Mouse (Mus musculus) forebrain, embryonic 15.5 days (tissue): ENCODE data around the gene Slc10a7. TPM values are rescaled to one million over a fixed set of nuclear protein-coding genes. Genes with fewer than 3 reads are reported as not detected.

Experiments used
- ATAC-seq: fragments of 200-750 bp; cut with Nextera tagmentation; replicated peaks from 2 replicates; pipeline ENCODE4 v1.8.0; 2017; ENCODE audit warnings: mild to moderate bottlenecking, moderate TSS enrichment, moderate library complexity
- H3K27ac ChIP-seq: fragments of 300-500 bp; sonication (generic); replicated peaks from 2 replicates; pipeline ENCODE4 v1.5.1; 2015; ENCODE audit warnings: mild to moderate bottlenecking, inconsistent platforms
- H3K27me3 ChIP-seq: fragments of 300-500 bp; sonication (generic); 2 replicates; pipeline ENCODE4 v1.6.1; 2015; ENCODE audit warnings: inconsistent platforms
- H3K36me3 ChIP-seq: fragments of 300-500 bp; sonication (generic); 2 replicates; pipeline ENCODE4 v1.6.1; 2015; ENCODE audit warnings: mild to moderate bottlenecking, inconsistent platforms
- H3K4me1 ChIP-seq: fragments of 300-500 bp; sonication (generic); 2 replicates; pipeline ENCODE4 v1.6.1; 2015; ENCODE audit warnings: inconsistent platforms
- H3K4me2 ChIP-seq: fragments of 300-500 bp; sonication (generic); replicated peaks from 2 replicates; pipeline ENCODE4 v1.6.1; 2015; ENCODE audit warnings: mild to moderate bottlenecking, inconsistent platforms
- H3K4me3 ChIP-seq: fragments of 300-500 bp; sonication (generic); 2 replicates; pipeline ENCODE4 v1.5.1; 2015; ENCODE audit warnings: mild to moderate bottlenecking, inconsistent platforms
- H3K9ac ChIP-seq: fragments of 300-500 bp; sonication (generic); replicated peaks from 2 replicates; pipeline ENCODE4 v1.6.1; 2015; ENCODE audit warnings: mild to moderate bottlenecking, inconsistent platforms
- H3K9me3 ChIP-seq: fragments of 300-500 bp; sonication (generic); 2 replicates; pipeline ENCODE4 v1.6.1; 2016; ENCODE audit warnings: inconsistent platforms
- WGBS: fragments of 180-500 bp; shearing (Covaris S2); methylation state at CpG from one replicate; pipeline ENCODE4 v1.1.7; 2015; ENCODE audit warnings: mixed read lengths; 5-methylcytosine and 5-hydroxymethylcytosine counted together
- polyA plus RNA-seq: library from polyadenylated mRNA; unstranded; fragments of >200 nt; fragmentation: Nextera tagmentation; extraction: Ambion mirVana; gene quantifications from 2 replicates; pipeline ENCODE4 v1.2.1, GENCODE M21; 2015

Slc10a7 gene
- polyA plus RNA-seq, 1 experiment from 2014 or later: 8.9 TPM

DNA sequence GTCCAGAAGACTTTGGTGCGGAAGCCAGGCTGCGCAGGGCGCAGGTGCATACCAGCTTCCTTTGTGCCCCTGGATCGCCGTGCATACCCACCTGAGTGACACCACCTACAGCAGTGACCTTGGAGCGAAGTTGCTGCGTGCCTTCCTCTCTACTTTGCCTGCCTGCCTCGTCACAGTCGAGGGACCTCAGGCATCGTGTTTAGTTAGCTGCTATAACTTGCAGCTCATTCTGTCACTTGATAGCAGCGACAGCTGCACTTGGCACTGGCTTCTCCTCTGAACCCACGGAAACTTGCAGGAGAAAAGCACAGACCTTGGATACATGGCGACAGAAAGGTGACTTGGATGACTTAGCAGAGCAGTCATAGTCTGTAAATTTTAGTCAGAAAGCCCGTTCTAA lies 219.1 kb downstream of the Slc10a7 start:
- H3K27me3 ChIP-seq: no peaks in the 10 kb centered on the region
- H3K4me3 ChIP-seq: no peak overlapping the region
- no peaks in the 10 kb centered on the region for H3K4me1 ChIP-seq
- H3K36me3 ChIP-seq: peaks cover 6% of the 10 kb centered on the region; the same call in 1 of the 2 replicates
- 94% methylated on average over 14 of the region's 14 CpGs for WGBS
- no peak for ATAC-seq
- no peak overlapping the region for H3K9ac ChIP-seq
- H3K9me3 ChIP-seq: no peaks in the 10 kb centered on the region
- H3K27ac ChIP-seq: no peak overlapping the region
- H3K4me2 ChIP-seq: no peak overlapping the region

DNA sequence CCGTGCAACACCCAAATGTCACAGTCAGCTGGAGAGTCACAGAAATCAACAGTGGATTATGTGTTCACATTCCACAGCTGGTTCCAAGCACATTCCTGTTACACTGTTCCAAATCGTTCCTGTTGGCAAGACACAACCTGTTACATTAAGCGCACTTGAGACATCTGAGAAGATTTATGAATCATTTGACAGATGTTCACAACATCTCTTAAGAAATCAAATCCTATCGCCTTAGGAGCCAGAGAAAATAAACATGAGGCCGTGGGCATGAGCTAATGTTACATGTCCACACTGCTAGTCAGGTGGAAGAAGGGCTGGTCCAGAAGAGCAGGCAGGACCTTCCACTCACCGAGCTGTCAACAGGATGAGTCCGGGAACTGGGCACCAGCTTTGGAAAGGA lies 223.3 kb downstream of the Slc10a7 start:
- WGBS: 87% methylated on average over 7 of the region's 7 CpGs
- no peak for ATAC-seq
- H3K36me3 ChIP-seq: peaks cover 6% of the 10 kb centered on the region; the same call in 1 of the 2 replicates

GRCm38 (mm10) chr8:78732995-78733512 lies 223.9 kb downstream of the Slc10a7 start:
- no peak for ATAC-seq
- no peak overlapping the region for H3K4me3 ChIP-seq
- H3K36me3 ChIP-seq: peaks cover 6% of the 10 kb centered on the region; the same call in 1 of the 2 replicates
- H3K27me3 ChIP-seq: no peaks in the 10 kb centered on the region
- 92% methylated on average over 12 of the region's 12 CpGs for WGBS
- no peak overlapping the region for H3K9ac ChIP-seq
- H3K9me3 ChIP-seq: no peaks in the 10 kb centered on the region
- H3K4me1 ChIP-seq: no peaks in the 10 kb centered on the region
- no peak overlapping the region for H3K27ac ChIP-seq
- H3K4me2 ChIP-seq: no peak overlapping the region

More for the DNA sequence above, 223.3 kb downstream of the Slc10a7 start:
- H3K27me3 ChIP-seq: no peaks in the 10 kb centered on the region
- no peaks in the 10 kb centered on the region for H3K9me3 ChIP-seq
- no peak overlapping the region for H3K9ac ChIP-seq
- no peak overlapping the region for H3K4me2 ChIP-seq
- H3K4me1 ChIP-seq: no peaks in the 10 kb centered on the region
- no peak overlapping the region for H3K4me3 ChIP-seq
- no peak overlapping the region for H3K27ac ChIP-seq

GRCm38 (mm10) chr8:78734721-78735517 lies 225.8 kb downstream of the Slc10a7 start:
- H3K9ac ChIP-seq: no peak overlapping the region
- 86% methylated on average over 9 of the region's 9 CpGs for WGBS
- ATAC-seq: no peak

DNA sequence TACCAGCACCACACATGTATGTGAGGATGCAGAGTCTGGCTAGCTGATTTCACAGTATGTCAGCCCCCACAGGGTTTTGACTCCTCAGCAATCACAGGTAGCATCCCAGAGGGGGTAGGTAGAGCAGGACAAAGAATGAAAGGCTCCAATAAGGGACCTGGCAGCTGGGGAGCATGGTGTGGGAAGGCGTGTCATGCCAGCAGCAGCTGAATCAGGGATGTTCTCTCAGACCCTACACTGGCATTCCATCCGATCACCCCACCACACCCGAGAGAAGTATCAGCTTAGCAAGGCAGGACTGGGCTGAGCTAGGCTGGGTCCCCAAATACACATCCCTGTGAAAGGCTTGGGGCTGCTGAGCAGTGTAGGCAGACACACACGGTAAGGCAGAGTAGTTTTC lies 229.2 kb downstream of the Slc10a7 start:
- H3K4me2 ChIP-seq: no peak overlapping the region
- H3K4me3 ChIP-seq: no peak overlapping the region
- H3K27me3 ChIP-seq: no peaks in the 10 kb centered on the region
- 0 out of 2 replicates have a peak, but pooled peaks cover 5% of the 10 kb centered on the region for H3K4me1 ChIP-seq
- WGBS: 83% methylated on average over 4 of the region's 4 CpGs
- ATAC-seq: no peak
- H3K9ac ChIP-seq: no peak overlapping the region
- H3K36me3 ChIP-seq: no peaks in the 10 kb centered on the region
- H3K27ac ChIP-seq: no peak overlapping the region
- no peaks in the 10 kb centered on the region for H3K9me3 ChIP-seq

More at GRCm38 (mm10) chr8:78734721-78735517, 225.8 kb downstream of the Slc10a7 start:
- Histone ChIP-seq H3K27me3 (no peaks in the 10 kb centered on the region), H3K9me3 (no peaks in the 10 kb centered on the region), H3K4me3 (no peak overlapping the region), H3K36me3 (peaks cover 6% of the 10 kb centered on the region; the same call in 1 of the 2 replicates), H3K4me1 (no peaks in the 10 kb centered on the region), H3K27ac (no peak overlapping the region), H3K4me2 (no peak overlapping the region)

DNA sequence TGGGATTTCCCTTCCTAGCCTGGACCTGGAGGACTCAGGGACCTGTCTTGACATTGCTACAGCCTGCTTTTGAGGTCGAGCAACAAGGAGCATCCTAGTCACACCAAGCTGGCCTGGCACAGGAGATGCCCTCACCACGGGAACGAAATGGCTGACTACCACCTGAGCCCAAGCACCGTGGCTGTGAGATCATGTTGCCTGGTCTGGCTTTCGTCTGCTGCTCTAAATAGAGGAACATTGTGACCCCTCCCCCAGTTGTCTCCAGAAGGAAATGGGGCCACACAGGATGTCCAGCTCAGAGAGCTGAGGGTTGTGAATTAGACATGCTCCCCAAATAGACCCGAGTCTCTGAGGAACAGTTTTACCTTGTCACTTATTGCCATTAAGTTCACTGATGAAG lies 231.8 kb downstream of the Slc10a7 start:
- WGBS: 72% methylated on average over 6 of the region's 6 CpGs
- no peak overlapping the region for H3K4me3 ChIP-seq
- H3K4me1 ChIP-seq: 0 out of 2 replicates have a peak, but pooled peaks cover 5% of the 10 kb centered on the region
- H3K9ac ChIP-seq: no peak overlapping the region
- H3K27ac ChIP-seq: no peak overlapping the region
- H3K9me3 ChIP-seq: no peaks in the 10 kb centered on the region
- H3K4me2 ChIP-seq: no peak overlapping the region
- H3K27me3 ChIP-seq: no peaks in the 10 kb centered on the region
- H3K36me3 ChIP-seq: no peaks in the 10 kb centered on the region
- ATAC-seq: no peak

- 0 out of 2 replicates have a peak, but pooled peaks cover 5% of the 10 kb centered on the region for H3K4me1 ChIP-seq
- WGBS: 69% methylated on average over 3 of the region's 3 CpGs
- no peak overlapping the region for H3K9ac ChIP-seq
- no peaks in the 10 kb centered on the region for H3K36me3 ChIP-seq
- no peak overlapping the region for H3K4me3 ChIP-seq
- peak; percentile 27; the same call in 1 of the 2 replicates for ATAC-seq
- H3K4me2 ChIP-seq: no peak overlapping the region
- no peaks in the 10 kb centered on the region for H3K27me3 ChIP-seq
- H3K27ac ChIP-seq: 0 out of 2 replicates have a peak overlapping the region, but pooled peaks have one; percentile 7
- H3K9me3 ChIP-seq: no peaks in the 10 kb centered on the region
Measured at GRCm38 (mm10) chr8:78741496-78741895, 232.3 kb downstream of the Slc10a7 start.

GRCm38 (mm10) chr8:78741965-78742364 lies 232.8 kb downstream of the Slc10a7 start:
- WGBS: 29% methylated on average over 3 of the region's 3 CpGs
- peak; percentile 66 for ATAC-seq
- no peak overlapping the region for H3K4me3 ChIP-seq

GRCm38 (mm10) chr8:78742453-78742852 lies 233.3 kb downstream of the Slc10a7 start:
- no peak overlapping the region for H3K4me2 ChIP-seq
- peak; percentile 81 for ATAC-seq
- no peaks in the 10 kb centered on the region for H3K27me3 ChIP-seq
- H3K4me3 ChIP-seq: no peak overlapping the region
- no peaks in the 10 kb centered on the region for H3K36me3 ChIP-seq
- no peak overlapping the region for H3K9ac ChIP-seq
- peak overlapping the region; percentile 42 for H3K27ac ChIP-seq
- H3K9me3 ChIP-seq: no peaks in the 10 kb centered on the region
- 25% methylated on average over 2 of the region's 2 CpGs for WGBS
- H3K4me1 ChIP-seq: 0 out of 2 replicates have a peak, but pooled peaks cover 5% of the 10 kb centered on the region

More at GRCm38 (mm10) chr8:78741965-78742364, 232.8 kb downstream of the Slc10a7 start:
- Histone ChIP-seq H3K36me3 (no peaks in the 10 kb centered on the region), H3K27ac (peak overlapping the region; percentile 42), H3K9me3 (no peaks in the 10 kb centered on the region), H3K4me2 (no peak overlapping the region), H3K9ac (no peak overlapping the region), H3K27me3 (no peaks in the 10 kb centered on the region), H3K4me1 (0 out of 2 replicates have a peak, but pooled peaks cover 5% of the 10 kb centered on the region)

DNA sequence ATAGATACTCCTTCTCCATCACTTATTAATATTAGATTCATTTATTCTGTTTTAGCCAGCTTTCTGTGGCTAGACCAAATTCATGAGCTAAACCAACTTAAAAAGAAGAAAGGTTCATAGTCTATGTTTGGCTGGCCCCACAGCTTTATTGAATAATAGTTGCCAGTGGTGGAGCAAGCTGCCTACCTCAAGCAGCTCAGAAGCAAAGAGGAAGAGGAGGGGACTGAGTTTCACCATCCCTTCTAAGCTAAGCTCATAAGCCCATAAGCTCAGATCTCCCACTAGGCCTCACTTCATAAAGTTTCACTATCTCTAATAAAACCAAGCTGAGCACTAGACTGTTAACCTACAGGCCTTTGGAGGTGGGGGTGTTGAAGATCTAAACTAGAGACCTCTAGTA lies 237.9 kb downstream of the Slc10a7 start:
- no peaks in the 10 kb centered on the region for H3K27me3 ChIP-seq
- no peak for ATAC-seq
- H3K9ac ChIP-seq: no peak overlapping the region

GRCm38 (mm10) chr8:78748701-78749100 lies 239.6 kb downstream of the Slc10a7 start:
- H3K27ac ChIP-seq: no peak overlapping the region
- no peaks in the 10 kb centered on the region for H3K27me3 ChIP-seq
- no peak overlapping the region for H3K4me2 ChIP-seq
- H3K4me3 ChIP-seq: no peak overlapping the region
- H3K36me3 ChIP-seq: no peaks in the 10 kb centered on the region
- ATAC-seq: no peak
- H3K4me1 ChIP-seq: no peaks in the 10 kb centered on the region
- H3K9me3 ChIP-seq: no peaks in the 10 kb centered on the region
- WGBS: 82% methylated on average over 4 of the region's 4 CpGs
- H3K9ac ChIP-seq: no peak overlapping the region

More for the DNA sequence above, 237.9 kb downstream of the Slc10a7 start:
- no peak overlapping the region for H3K4me3 ChIP-seq
- H3K27ac ChIP-seq: no peak overlapping the region
- H3K36me3 ChIP-seq: no peaks in the 10 kb centered on the region
- H3K4me1 ChIP-seq: 0 out of 2 replicates have a peak, but pooled peaks cover 5% of the 10 kb centered on the region
- H3K9me3 ChIP-seq: no peaks in the 10 kb centered on the region
- no peak overlapping the region for H3K4me2 ChIP-seq
